Mouse (Mus musculus): ENCODE data around the gene Nudt21. TPM values are rescaled to one million over a fixed set of nuclear protein-coding genes. Genes with fewer than 3 reads are reported as not detected.
"Not testable (repeated sequence)": the region's sequence is repeated elsewhere in the genome, so short reads cannot be mapped to it uniquely, and the experiment has no call there.

The Nudt21 gene
- polyA plus RNA-seq, 1 experiment from 2014 or later: 53.9 TPM

DNA sequence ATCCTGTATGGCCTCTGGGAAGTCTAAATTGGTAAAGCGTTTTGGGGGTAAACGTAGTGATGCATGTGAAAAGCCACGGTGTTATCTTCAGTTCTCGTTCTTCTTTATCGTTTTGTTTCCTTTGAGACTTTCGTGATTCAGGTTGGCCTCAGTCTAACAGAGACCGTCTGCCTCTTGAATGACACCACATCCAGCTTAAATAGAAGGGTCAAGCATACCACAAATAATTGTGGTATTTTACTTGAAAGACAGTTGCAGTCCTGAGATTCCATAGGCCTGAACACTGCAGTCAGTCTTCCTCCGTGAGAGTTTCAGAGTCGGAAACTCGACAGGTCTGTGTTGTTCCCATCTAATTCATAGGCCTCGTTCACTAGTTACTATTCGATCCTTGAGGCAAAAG lies 15.9 kb upstream of the Nudt21 start:
- H3K9me3 ChIP-seq (ENCODE audit: low read length): no peaks in the 10 kb centered on the region
- H3K36me3 ChIP-seq (ENCODE audit: insufficient read depth, low read length): 0 out of 2 replicates have a peak, but pooled peaks cover 9% of the 10 kb centered on the region
- H3K4me3 ChIP-seq (ENCODE audit: low read depth, low read length): no peak overlapping the region
- TF ChIP-seq EP300 (IDR thresholded peaks at IDR 0.05): no peak
- TF ChIP-seq CTCF (IDR thresholded peaks at IDR 0.05): no peak
- no peaks in the 10 kb centered on the region for H3K27me3 ChIP-seq (replicated peaks; ENCODE audit: insufficient read depth, low read length)
- H3K27ac ChIP-seq (ENCODE audit: low read length): no peak overlapping the region
- H3K4me2 ChIP-seq (replicated peaks; ENCODE audit: low read depth, low read length): no peak overlapping the region
- no peaks in the 10 kb centered on the region for H3K4me1 ChIP-seq (ENCODE audit: insufficient read depth, low read depth, low read length)
- DNase-seq (ENCODE audit: low spot score): no peak
- ATAC-seq: no peak
- no peak overlapping the region for H3K9ac ChIP-seq (replicated peaks; ENCODE audit: low read depth)
- WGBS: 83% methylated on average over 12 of the region's 12 CpGs

DNA sequence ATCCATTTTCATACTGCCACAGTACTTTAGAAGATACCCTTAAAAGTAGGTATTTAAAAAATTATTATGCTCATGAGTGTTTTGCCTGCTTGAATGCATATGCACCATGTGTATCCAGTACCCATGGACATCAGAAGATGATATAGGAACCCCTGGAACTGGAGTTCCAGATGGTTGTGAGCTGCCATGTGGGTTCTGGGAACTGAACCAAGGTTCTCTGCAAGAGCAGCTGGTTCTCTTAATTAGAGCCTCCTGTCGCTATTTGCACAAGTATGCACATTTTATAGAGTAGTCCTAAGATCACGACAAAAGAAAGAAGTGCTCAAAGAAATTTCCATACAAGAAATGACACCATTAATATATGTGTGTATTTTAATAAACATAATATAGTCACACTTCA lies 11.0 kb upstream of the Nudt21 start:
- Histone ChIP-seq H3K9ac (replicated peaks; ENCODE audit: low read depth) (no peak overlapping the region), H3K36me3 (ENCODE audit: insufficient read depth, low read length) (no peaks in the 10 kb centered on the region), H3K4me1 (ENCODE audit: insufficient read depth, low read depth, low read length) (no peaks in the 10 kb centered on the region), H3K4me3 (ENCODE audit: low read depth, low read length) (no peak overlapping the region), H3K27ac (ENCODE audit: low read length) (no peak overlapping the region), H3K4me2 (replicated peaks; ENCODE audit: low read depth, low read length) (no peak overlapping the region), H3K9me3 (ENCODE audit: low read length) (no peaks in the 10 kb centered on the region), H3K27me3 (replicated peaks; ENCODE audit: insufficient read depth, low read length) (no peaks in the 10 kb centered on the region)
- 61% methylated on average over 2 of the region's 2 CpGs for WGBS
- DNase-seq (ENCODE audit: low spot score) (peak; percentile 28), ATAC-seq (no peak)
- TF ChIP-seq CTCF (IDR thresholded peaks at IDR 0.05) (no peak), EP300 (IDR thresholded peaks at IDR 0.05) (no peak)

DNA sequence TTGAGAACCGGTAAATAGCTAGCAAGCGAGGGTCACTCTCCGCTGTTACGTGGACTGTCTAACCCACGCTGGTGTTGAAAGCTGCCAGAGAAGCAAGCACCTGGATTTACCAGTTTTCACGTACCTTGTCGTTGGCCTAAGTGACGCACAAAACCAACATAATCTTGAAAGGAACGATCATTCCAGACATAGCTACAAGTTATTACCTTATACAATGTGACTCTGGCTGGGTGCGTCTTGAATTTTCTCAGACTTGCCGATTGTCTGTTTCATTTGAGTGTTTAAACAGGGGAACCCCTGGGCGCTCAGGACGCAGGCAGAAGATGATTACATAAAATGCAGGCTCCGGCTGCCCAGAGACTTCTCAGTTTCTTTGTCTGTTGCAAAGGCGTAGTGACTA lies 975 bp upstream of the Nudt21 start:
- ATAC-seq (0 out of 2 replicates have a peak, but pooled peaks have one; percentile 9), DNase-seq (ENCODE audit: low spot score) (peak; percentile 72)
- Histone ChIP-seq H3K9me3 (ENCODE audit: low read length) (no peaks in the 10 kb centered on the region), H3K27me3 (replicated peaks; ENCODE audit: insufficient read depth, low read length) (no peaks in the 10 kb centered on the region), H3K4me3 (ENCODE audit: low read depth, low read length) (peak overlapping the region; percentile 81), H3K4me2 (replicated peaks; ENCODE audit: low read depth, low read length) (peak overlapping the region; percentile 83), H3K4me1 (ENCODE audit: insufficient read depth, low read depth, low read length) (peaks cover 11% of the 10 kb centered on the region; the same call in 1 of the 2 replicates), H3K27ac (ENCODE audit: low read length) (peak overlapping the region; percentile 54; the same call in 1 of the 2 replicates), H3K9ac (replicated peaks; ENCODE audit: low read depth) (peak overlapping the region; percentile 54), H3K36me3 (ENCODE audit: insufficient read depth, low read length) (no peaks in the 10 kb centered on the region)
- TF ChIP-seq EP300 (IDR thresholded peaks at IDR 0.05) (no peak), CTCF (IDR thresholded peaks at IDR 0.05) (no peak)
- WGBS: 5% methylated on average over 15 of the region's 15 CpGs

- Histone ChIP-seq H3K27ac (ENCODE audit: low read length) (peak overlapping the region; percentile 73), H3K4me2 (replicated peaks; ENCODE audit: low read depth, low read length) (peak overlapping the region; percentile 60), H3K9ac (replicated peaks; ENCODE audit: low read depth) (peak overlapping the region; percentile 63), H3K4me3 (ENCODE audit: low read depth, low read length) (peak overlapping the region; percentile 81), H3K4me1 (ENCODE audit: insufficient read depth, low read depth, low read length) (peaks cover 11% of the 10 kb centered on the region; the same call in 1 of the 2 replicates)
- DNase-seq (ENCODE audit: low spot score) (peak; percentile 81), ATAC-seq (peak; percentile 82)
- not testable (repeated sequence) for H3K36me3 ChIP-seq (ENCODE audit: insufficient read depth, low read length); H3K9me3 ChIP-seq (ENCODE audit: low read length); H3K27me3 ChIP-seq (replicated peaks; ENCODE audit: insufficient read depth, low read length)
- WGBS: 0% methylated on average over 21 of the region's 32 CpGs
These were observed 290 bp downstream of the Nudt21 start for GRCm38 (mm10) chr8:94036541-94036940.

GRCm38 (mm10) chr8:94035200-94035599 lies 1.6 kb downstream of the Nudt21 start:
- Histone ChIP-seq H3K9ac (replicated peaks; ENCODE audit: low read depth) (no peak overlapping the region), H3K9me3 (ENCODE audit: low read length) (no peaks in the 10 kb centered on the region), H3K27ac (ENCODE audit: low read length) (no peak overlapping the region), H3K4me3 (ENCODE audit: low read depth, low read length) (no peak overlapping the region), H3K4me2 (replicated peaks; ENCODE audit: low read depth, low read length) (no peak overlapping the region; the same call in 1 of the 2 replicates), H3K4me1 (ENCODE audit: insufficient read depth, low read depth, low read length) (peaks cover 11% of the 10 kb centered on the region; the same call in 1 of the 2 replicates), H3K27me3 (replicated peaks; ENCODE audit: insufficient read depth, low read length) (no peaks in the 10 kb centered on the region), H3K36me3 (ENCODE audit: insufficient read depth, low read length) (peaks cover 2% of the 10 kb centered on the region; the same call in 1 of the 2 replicates)
- no peak for DNase-seq (ENCODE audit: low spot score)
- TF ChIP-seq EP300 (IDR thresholded peaks at IDR 0.05) (no peak), CTCF (IDR thresholded peaks at IDR 0.05) (no peak)
- no peak for ATAC-seq
- 42% methylated on average over 5 of the region's 5 CpGs for WGBS

- H3K36me3 ChIP-seq (ENCODE audit: insufficient read depth, low read length): peaks cover 16% of the 10 kb centered on the region
- no peak for ATAC-seq
- H3K4me3 ChIP-seq (ENCODE audit: low read depth, low read length): no peak overlapping the region
- DNase-seq (ENCODE audit: low spot score): no peak
- no peak for TF ChIP-seq EP300 (IDR thresholded peaks at IDR 0.05)
- no peak for TF ChIP-seq CTCF (IDR thresholded peaks at IDR 0.05)
- H3K27me3 ChIP-seq (replicated peaks; ENCODE audit: insufficient read depth, low read length): no peaks in the 10 kb centered on the region
- no peak overlapping the region for H3K4me2 ChIP-seq (replicated peaks; ENCODE audit: low read depth, low read length)
- H3K27ac ChIP-seq (ENCODE audit: low read length): no peak overlapping the region
- WGBS: 75% methylated on average over 3 of the region's 3 CpGs
- H3K9ac ChIP-seq (replicated peaks; ENCODE audit: low read depth): no peak overlapping the region
- H3K9me3 ChIP-seq (ENCODE audit: low read length): no peaks in the 10 kb centered on the region
- peaks cover 11% of the 10 kb centered on the region; the same call in 1 of the 2 replicates for H3K4me1 ChIP-seq (ENCODE audit: insufficient read depth, low read depth, low read length)
These were observed 3.2 kb downstream of the Nudt21 start for GRCm38 (mm10) chr8:94033601-94034000.

GRCm38 (mm10) chr8:94029701-94030100 lies 7.1 kb downstream of the Nudt21 start:
- TF ChIP-seq EP300 (IDR thresholded peaks at IDR 0.05) (no peak), CTCF (IDR thresholded peaks at IDR 0.05) (no peak)
- Histone ChIP-seq H3K4me1 (ENCODE audit: insufficient read depth, low read depth, low read length) (no peaks in the 10 kb centered on the region), H3K36me3 (ENCODE audit: insufficient read depth, low read length) (peaks cover 26% of the 10 kb centered on the region), H3K27ac (ENCODE audit: low read length) (no peak overlapping the region), H3K27me3 (replicated peaks; ENCODE audit: insufficient read depth, low read length) (no peaks in the 10 kb centered on the region), H3K9ac (replicated peaks; ENCODE audit: low read depth) (no peak overlapping the region), H3K9me3 (ENCODE audit: low read length) (no peaks in the 10 kb centered on the region), H3K4me2 (replicated peaks; ENCODE audit: low read depth, low read length) (no peak overlapping the region), H3K4me3 (ENCODE audit: low read depth, low read length) (no peak overlapping the region)
- ATAC-seq: no peak
- WGBS: 94% methylated on average over 9 of the region's 9 CpGs
- no peak for DNase-seq (ENCODE audit: low spot score)

All from lung, postnatal 0 days (tissue).